Mouse (Mus musculus): ENCODE results near the gene Nufip2.

DNA sequence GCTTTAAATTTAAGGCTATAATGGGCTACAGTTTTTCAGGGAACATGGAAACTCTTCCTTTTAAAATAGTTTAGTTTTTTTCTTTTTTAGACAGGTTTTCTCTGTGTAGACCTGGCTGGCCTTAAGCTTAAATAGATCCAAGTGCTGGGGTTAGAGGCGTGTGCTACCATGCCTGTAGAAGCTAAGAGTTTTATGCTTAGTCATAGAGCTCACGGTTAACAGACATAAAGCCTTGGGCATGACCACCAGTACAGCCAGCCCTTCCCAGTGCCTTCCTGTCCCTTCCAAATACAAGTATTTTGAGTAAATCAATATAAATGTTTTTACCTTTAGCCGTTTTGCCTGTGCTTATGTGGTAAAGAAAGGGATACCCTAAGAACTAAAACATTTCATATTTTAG lies 20.0 kb downstream of the Nufip2 start:
- TF ChIP-seq CTCF (IDR thresholded peaks at IDR 0.05; ENCODE audit: borderline replicate concordance, insufficient read depth, low read length), result no peak
- TF ChIP-seq POLR2A (IDR thresholded peaks at IDR 0.05; ENCODE audit: low read depth, low read length), result no peak
